Mouse (Mus musculus) testis, adult 2 months (tissue): ENCODE data around the gene Nav1. TPM values are rescaled to one million over a fixed set of nuclear protein-coding genes. Genes with fewer than 3 reads are reported as not detected.
"Not testable (repeated sequence)": the region's sequence is repeated elsewhere in the genome, so short reads cannot be mapped to it uniquely, and the experiment has no call there.

ENCODE experiments used
- H3K27ac ChIP-seq: fragments of 200-500 bp; 2 replicates; pipeline ENCODE4 v1.5.1; 2012; ENCODE audit warnings: low read depth, low read length; ENCODE audit not compliant: control insufficient read depth, insufficient read depth
- H3K27me3 ChIP-seq: fragments of 200-500 bp; 2 replicates; pipeline ENCODE4 v1.6.1; 2012; ENCODE audit warnings: mild to moderate bottlenecking, low read length, moderate library complexity; ENCODE audit not compliant: control insufficient read depth, insufficient read depth
- H3K36me3 ChIP-seq: fragments of 200-500 bp; 2 replicates; pipeline ENCODE4 v1.6.1; 2012; ENCODE audit warnings: mild to moderate bottlenecking, low read length; ENCODE audit not compliant: control insufficient read depth, insufficient read depth
- H3K4me1 ChIP-seq: fragments of 200-500 bp; 2 replicates; pipeline ENCODE4 v1.6.1; 2012; ENCODE audit warnings: low read length; ENCODE audit not compliant: control insufficient read depth, insufficient read depth
- H3K4me3 ChIP-seq: fragments of 200-500 bp; 2 replicates; pipeline ENCODE4 v1.5.1; 2012; ENCODE audit warnings: low read depth, mild to moderate bottlenecking, low read length, moderate library complexity, mixed read lengths; ENCODE audit not compliant: control insufficient read depth
- CTCF ChIP-seq: fragments of 200-500 bp; IDR thresholded peaks from 2 replicates; pipeline ENCODE4 v1.5.1; 2012; ENCODE audit warnings: low read depth, mild to moderate bottlenecking, inconsistent platforms, low read length, moderate library complexity; ENCODE audit not compliant: control insufficient read depth, insufficient read depth, insufficient replicate concordance
- POLR2A ChIP-seq: fragments of 200-500 bp; IDR thresholded peaks from 2 replicates; pipeline ENCODE4 v1.6.1; 2012; ENCODE audit warnings: low read depth, mild to moderate bottlenecking, inconsistent platforms, low read length, moderate library complexity; ENCODE audit not compliant: control insufficient read depth
- polyA plus RNA-seq: library from polyadenylated mRNA; depleted of rRNA; stranded (reverse); fragments of >200 nt; gene quantifications from 2 replicates; pipeline ENCODE4 v1.2.3, GENCODE M21; 2012

The Nav1 gene
- polyA plus RNA-seq, 1 experiment: 2.0 TPM

DNA sequence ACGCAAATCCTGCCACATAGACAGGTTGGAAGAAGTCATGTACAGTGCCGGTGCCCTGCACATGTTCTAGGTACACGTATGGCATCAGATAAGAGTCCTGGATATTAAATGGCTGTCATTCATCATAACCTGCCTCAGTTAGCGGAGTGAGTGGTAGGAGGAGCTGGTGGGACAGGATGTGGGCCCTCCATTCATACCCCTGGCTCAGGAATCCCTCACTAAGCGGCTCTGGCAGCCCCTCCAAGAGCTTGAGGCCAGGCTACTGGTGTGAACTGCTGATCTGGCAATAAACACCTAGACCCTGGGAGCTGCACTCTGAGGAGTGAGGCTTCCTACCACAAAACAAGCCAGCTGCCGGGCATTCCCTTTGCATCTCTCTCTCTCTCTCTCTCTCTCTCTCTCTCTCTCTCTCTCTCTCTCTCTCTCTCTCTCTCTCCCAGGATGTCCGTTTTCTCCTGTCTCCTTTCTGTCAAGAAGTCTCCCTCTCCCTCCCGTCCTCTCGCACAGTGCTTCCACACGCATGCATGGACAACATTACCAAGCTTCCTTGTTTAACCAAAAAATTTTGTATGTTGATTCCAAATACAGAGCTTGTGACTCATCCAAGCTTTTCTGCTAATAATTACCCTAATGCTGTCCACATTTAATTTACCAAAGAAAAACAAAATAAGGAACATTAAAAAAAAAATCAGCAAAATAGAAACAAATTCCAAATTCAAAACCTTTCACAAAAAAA, 116.0 kb downstream of the Nav1 start:
- TF ChIP-seq CTCF: no peak
- TF ChIP-seq POLR2A: no peak
- Histone ChIP-seq H3K36me3 (no peaks in the 10 kb centered on the region), H3K4me3 (no peak overlapping the region), H3K4me1 (no peaks in the 10 kb centered on the region), H3K27me3 (no peaks in the 10 kb centered on the region), H3K27ac (no peak overlapping the region)

DNA sequence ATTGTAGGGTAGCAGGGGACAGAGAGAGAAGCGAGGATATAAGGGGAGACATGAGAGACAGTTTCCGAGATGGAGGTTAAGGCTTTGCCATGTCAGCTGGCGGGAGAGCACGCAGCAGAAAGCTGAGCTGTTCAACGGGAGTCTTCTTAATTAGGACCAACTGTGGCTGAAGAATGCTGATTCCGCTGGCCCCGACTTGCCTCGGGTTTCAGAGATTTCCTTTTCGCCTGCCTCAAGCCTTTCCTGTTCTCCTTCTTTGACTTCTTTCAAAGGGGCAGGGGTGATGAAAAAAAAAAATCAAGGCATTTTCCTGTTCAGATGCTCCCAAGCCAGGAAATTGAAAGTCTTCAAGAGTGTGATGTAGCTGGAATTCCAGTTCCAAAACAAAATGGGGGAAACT, 118.2 kb downstream of the Nav1 start:
- Histone ChIP-seq H3K4me1 (no peaks in the 10 kb centered on the region), H3K36me3 (no peaks in the 10 kb centered on the region), H3K4me3 (no peak overlapping the region), H3K27ac (no peak overlapping the region), H3K27me3 (no peaks in the 10 kb centered on the region)
- TF ChIP-seq CTCF: no peak

DNA sequence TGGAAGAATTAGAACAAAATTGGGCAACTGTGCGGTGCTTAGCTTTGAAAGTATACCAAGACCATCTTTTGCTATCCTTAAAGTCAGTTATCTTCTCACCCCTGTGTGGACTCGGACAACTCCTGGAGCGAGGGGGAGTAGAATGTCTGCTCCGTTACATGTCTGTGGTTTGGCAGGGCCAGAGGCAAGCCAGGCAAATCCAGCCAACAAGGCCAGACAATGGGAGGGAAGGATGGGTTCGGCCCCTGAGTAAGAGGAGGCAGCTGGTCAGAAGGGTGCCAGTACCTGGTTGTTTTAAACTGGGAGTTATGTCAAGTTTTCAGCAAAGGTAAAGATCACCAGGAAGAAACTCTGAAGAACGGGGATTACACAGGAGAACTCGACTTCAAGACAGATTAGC, 121.9 kb downstream of the Nav1 start:
- Histone ChIP-seq H3K4me1 (no peaks in the 10 kb centered on the region), H3K4me3 (no peak overlapping the region), H3K27ac (no peak overlapping the region), H3K36me3 (no peaks in the 10 kb centered on the region), H3K27me3 (no peaks in the 10 kb centered on the region)
- TF ChIP-seq CTCF (no peak), POLR2A (no peak)

DNA sequence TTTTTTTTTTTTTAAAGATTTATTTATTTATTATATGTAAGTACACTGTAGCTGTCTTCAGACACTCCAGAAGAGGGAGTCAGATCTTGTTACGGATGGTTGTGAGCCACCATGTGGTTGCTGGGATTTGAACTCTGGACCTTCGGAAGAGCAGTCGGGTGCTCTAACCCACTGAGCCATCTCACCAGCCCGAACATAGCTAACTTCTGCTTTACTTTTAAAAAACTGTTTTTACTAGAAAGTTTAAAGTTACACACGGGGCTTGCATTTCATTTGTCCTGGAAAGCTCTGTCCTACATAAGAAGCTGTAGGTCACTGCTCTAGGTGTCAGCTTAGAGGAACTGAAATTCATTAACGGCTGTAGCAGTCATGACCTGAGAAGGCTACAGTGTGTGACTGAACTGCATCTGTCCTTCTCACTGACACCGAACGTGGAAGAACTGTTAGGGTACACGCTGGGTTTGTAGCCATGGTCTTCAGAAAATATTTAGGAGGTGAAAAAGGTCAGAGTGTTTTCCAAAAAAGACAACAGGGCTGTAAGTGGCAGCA, 122.5 kb downstream of the Nav1 start:
- not testable (repeated sequence) for H3K36me3 ChIP-seq, H3K4me1 ChIP-seq, H3K27ac ChIP-seq, H3K27me3 ChIP-seq, H3K4me3 ChIP-seq

DNA sequence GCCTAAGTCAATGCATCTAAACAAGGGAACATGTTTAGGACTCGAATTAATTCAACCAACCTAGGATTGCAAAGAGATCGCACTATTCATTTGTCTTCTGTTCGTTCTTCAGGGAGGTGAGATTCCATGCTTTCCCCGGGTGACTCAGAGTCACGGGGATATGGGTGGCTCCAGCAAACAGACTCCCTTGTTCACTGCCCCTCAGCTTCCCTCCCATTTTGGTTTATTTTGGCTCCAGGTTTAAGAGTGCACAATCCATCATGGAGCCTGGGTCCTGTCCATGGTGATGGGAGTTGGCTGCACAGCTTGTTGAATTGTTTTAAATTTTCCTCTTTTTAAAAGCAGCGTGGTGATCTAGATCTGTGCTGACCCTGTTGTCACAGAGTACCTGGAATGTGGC, 123.1 kb downstream of the Nav1 start:
- no peak overlapping the region for H3K27ac ChIP-seq
- no peaks in the 10 kb centered on the region for H3K4me1 ChIP-seq
- no peaks in the 10 kb centered on the region for H3K27me3 ChIP-seq
- no peaks in the 10 kb centered on the region for H3K36me3 ChIP-seq
- no peak overlapping the region for H3K4me3 ChIP-seq
- no peak for TF ChIP-seq POLR2A
- no peak for TF ChIP-seq CTCF

DNA sequence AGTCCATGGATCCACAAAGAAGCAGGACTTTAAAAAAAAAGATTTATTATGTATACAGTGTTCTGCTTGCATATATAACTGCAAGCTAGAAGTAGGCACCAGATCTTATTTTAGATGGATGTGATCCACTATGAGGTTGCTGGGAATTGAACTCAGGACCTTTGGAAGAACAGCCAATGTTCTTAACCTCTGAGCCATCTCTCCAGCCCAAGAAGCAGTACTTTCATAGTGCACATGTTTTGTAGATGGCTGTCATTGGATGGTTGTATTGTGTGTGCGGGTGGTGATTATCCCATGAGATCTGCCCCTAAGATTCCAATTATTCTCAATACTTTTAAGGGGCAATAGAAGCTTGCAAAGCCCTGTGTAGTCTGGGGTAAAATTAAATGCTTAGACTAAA, 124.4 kb downstream of the Nav1 start:
- Histone ChIP-seq H3K27ac (no peak overlapping the region), H3K4me1 (no peaks in the 10 kb centered on the region), H3K4me3 (no peak overlapping the region; the same call in 1 of the 2 replicates), H3K27me3 (no peaks in the 10 kb centered on the region), H3K36me3 (no peaks in the 10 kb centered on the region)
- TF ChIP-seq CTCF (no peak), POLR2A (no peak)

DNA sequence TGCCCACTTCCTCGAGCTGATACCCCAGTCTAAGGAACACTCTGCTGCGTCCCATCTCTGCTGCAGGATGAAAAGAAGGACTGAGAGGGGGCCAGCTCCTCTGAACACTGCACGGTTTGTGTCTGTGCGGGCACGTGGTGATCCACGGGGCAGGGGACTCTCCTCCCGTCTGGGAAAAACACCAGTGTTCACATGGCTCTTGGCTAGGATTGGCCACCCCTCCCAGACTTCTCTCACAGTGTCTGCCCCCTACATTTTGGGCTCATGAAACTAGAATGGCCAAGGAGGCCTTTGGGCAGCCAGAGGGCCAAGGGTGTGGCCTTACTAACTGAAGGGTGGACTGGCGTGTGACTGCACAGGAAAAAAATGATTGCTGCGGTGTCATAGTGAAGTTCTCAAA, 125.4 kb downstream of the Nav1 start:
- H3K4me1 ChIP-seq: no peaks in the 10 kb centered on the region
- H3K27ac ChIP-seq: no peak overlapping the region
- H3K27me3 ChIP-seq: no peaks in the 10 kb centered on the region
- peak overlapping the region; percentile 44 for H3K4me3 ChIP-seq
- no peaks in the 10 kb centered on the region for H3K36me3 ChIP-seq
- TF ChIP-seq CTCF (no peak), POLR2A (no peak)

DNA sequence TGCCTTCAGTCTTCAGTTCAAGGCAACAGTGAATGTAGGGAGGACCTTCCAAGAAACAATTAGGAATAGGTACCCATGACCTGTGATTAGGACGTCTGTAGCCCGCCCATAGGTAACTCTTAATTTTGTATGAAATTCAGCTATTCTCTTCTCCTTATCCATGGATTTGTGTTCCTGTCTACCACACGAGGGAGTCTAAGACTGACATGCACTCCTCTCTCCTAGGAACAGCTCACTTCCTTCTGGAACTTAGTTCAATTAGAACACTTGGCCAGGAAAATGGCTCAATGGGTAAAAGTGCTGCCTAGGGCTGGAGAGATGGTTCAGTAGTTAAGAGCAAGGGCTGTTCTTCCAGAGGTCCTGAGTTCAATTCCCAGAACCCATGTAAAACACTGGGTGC, 126.3 kb downstream of the Nav1 start:
- H3K4me1 ChIP-seq: no peaks in the 10 kb centered on the region
- H3K36me3 ChIP-seq: no peaks in the 10 kb centered on the region
- H3K27me3 ChIP-seq: no peaks in the 10 kb centered on the region
- H3K4me3 ChIP-seq: no peak overlapping the region
- H3K27ac ChIP-seq: no peak overlapping the region
- no peak for TF ChIP-seq POLR2A
- TF ChIP-seq CTCF: no peak
